Mouse (Mus musculus) liver, adult 2 months (tissue): ENCODE data around the gene Haghl. TPM values are rescaled to one million over a fixed set of nuclear protein-coding genes. Genes with fewer than 3 reads are reported as not detected.

Experiments used
- DNase-seq: peaks from one replicate; pipeline ENCODE4 v3.0.0-alpha.2; 2011; ENCODE audit warnings: low read depth, low spot score; ENCODE audit errors: extremely low read depth
- H3K27ac ChIP-seq: fragments of 200-500 bp; replicated peaks from 2 replicates; pipeline ENCODE4 v1.5.1; 2012; ENCODE audit warnings: low read depth, mild to moderate bottlenecking, control low read depth, inconsistent platforms, low read length; ENCODE audit not compliant: insufficient read depth
- H3K27me3 ChIP-seq: fragments of 200-500 bp; 2 replicates; pipeline ENCODE4 v1.6.1; 2012; ENCODE audit warnings: mild to moderate bottlenecking, moderate library complexity, low read length, inconsistent platforms; ENCODE audit not compliant: control insufficient read depth, insufficient read depth
- H3K36me3 ChIP-seq: fragments of 200-500 bp; 2 replicates; pipeline ENCODE4 v1.6.1; 2012; ENCODE audit warnings: low read length, inconsistent platforms; ENCODE audit not compliant: control insufficient read depth, insufficient read depth
- H3K4me1 ChIP-seq: fragments of 200-500 bp; 2 replicates; pipeline ENCODE4 v1.6.1; 2011; ENCODE audit warnings: low read length; ENCODE audit not compliant: control insufficient read depth, insufficient read depth
- H3K4me3 ChIP-seq: fragments of 200-500 bp; 2 replicates; pipeline ENCODE4 v1.5.1; 2011; ENCODE audit warnings: low read depth, mild to moderate bottlenecking, control low read depth, low read length, moderate library complexity; ENCODE audit not compliant: insufficient read depth
- H3K79me2 ChIP-seq: fragments of 200-500 bp; 2 replicates; pipeline ENCODE4 v1.6.1; 2012; ENCODE audit warnings: inconsistent platforms, mild to moderate bottlenecking, low read length, moderate library complexity; ENCODE audit not compliant: control insufficient read depth, insufficient read depth
- H3K9ac ChIP-seq: fragments of 200-500 bp; 2 replicates; pipeline ENCODE4 v1.6.1; 2012; ENCODE audit warnings: low read depth, mild to moderate bottlenecking, control low read depth, inconsistent platforms, low read length
- CTCF ChIP-seq: fragments of 200-500 bp; IDR thresholded peaks from 2 replicates; pipeline ENCODE4 v1.5.1; 2011; ENCODE audit warnings: low read depth, low read length, control low read depth
- POLR2A ChIP-seq: fragments of 200-500 bp; IDR thresholded peaks from 2 replicates; pipeline ENCODE4 v1.6.1; 2011; ENCODE audit warnings: low read length, control low read depth; ENCODE audit not compliant: insufficient read depth; ENCODE audit errors: extremely low read depth
- WGBS: fragments of 180-500 bp; shearing (Covaris S2); methylation state at CpG from one replicate; pipeline ENCODE4 v1.1.7; 2018; 5-methylcytosine and 5-hydroxymethylcytosine counted together
- polyA plus RNA-seq: library from polyadenylated mRNA; depleted of rRNA; stranded (reverse); fragments of >200 nt; gene quantifications from 2 replicates; pipeline ENCODE4 v1.2.3, GENCODE M21; 2012; rRNA removed
- total RNA-seq: library from RNA; depleted of rRNA; stranded (reverse); fragments of >200 nt; gene quantifications from 2 replicates; pipeline ENCODE4 v1.2.3, GENCODE M21; 2014; rRNA removed

The Haghl gene
- total RNA-seq = 6.0 and 6.7 TPM in 2 replicates
- 11.2 and 14.1 TPM in 2 replicates for polyA plus RNA-seq

- Histone ChIP-seq H3K9ac (peak within 1 kb of the TSS; percentile 54), H3K27ac (no peak within 1 kb of the TSS), H3K4me1 (peaks cover 3% of the 10 kb centered on the region; the same call in 1 of the 2 replicates), H3K36me3 (no peaks in the 10 kb centered on the region; the same call in 1 of the 2 replicates), H3K79me2 (no peaks in the 10 kb centered on the region), H3K27me3 (no peaks in the 10 kb centered on the region), H3K4me3 (peak within 1 kb of the TSS; percentile 69)
- TF ChIP-seq CTCF (no peak), POLR2A (no peak)
- under 1% methylated on average over 23 of the region's 23 CpGs for WGBS
- DNase-seq = peak; percentile 86
Measured at GRCm38 (mm10) chr17:25785281-25785745, at the start of gene Haghl. Gene Haghl (minus strand): TSS chr17:25785673.

- peaks cover 26% of the 10 kb centered on the region for H3K79me2 ChIP-seq
- H3K27me3 ChIP-seq = no peaks in the 10 kb centered on the region
- H3K4me3 ChIP-seq = peak overlapping the region; percentile 75
- 0 out of 2 replicates have a peak, but pooled peaks cover 4% of the 10 kb centered on the region for H3K36me3 ChIP-seq
- peaks cover 62% of the 10 kb centered on the region for H3K4me1 ChIP-seq
- TF ChIP-seq CTCF (no peak), POLR2A (no peak)
- peak overlapping the region; percentile 97 for H3K27ac ChIP-seq
- no peak for DNase-seq
- peak overlapping the region; percentile 64 for H3K9ac ChIP-seq
- 52% methylated on average over 12 of the region's 12 CpGs for WGBS
Measured at GRCm38 (mm10) chr17:25834595-25835222, 49.2 kb upstream of the Haghl start.

GRCm38 (mm10) chr17:25833961-25834594, 48.6 kb upstream of the Haghl start:
- Histone ChIP-seq H3K79me2 (peaks cover 26% of the 10 kb centered on the region), H3K27me3 (no peaks in the 10 kb centered on the region), H3K27ac (peak overlapping the region; percentile 97), H3K4me1 (peaks cover 62% of the 10 kb centered on the region), H3K36me3 (0 out of 2 replicates have a peak, but pooled peaks cover 4% of the 10 kb centered on the region), H3K4me3 (peak overlapping the region; percentile 75), H3K9ac (peak overlapping the region; percentile 65)
- TF ChIP-seq POLR2A = no peak
- no peak for TF ChIP-seq CTCF
- peak; percentile 98 for DNase-seq
- WGBS = 5% methylated on average over 6 of the region's 6 CpGs

GRCm38 (mm10) chr17:25833291-25833663, 47.8 kb upstream of the Haghl start, which contains the start of gene Stub1:
Gene Stub1 (minus strand): TSS chr17:25833404.
- H3K4me3 ChIP-seq = peak within 1 kb of the TSS; percentile 80
- peak; percentile 94 for DNase-seq
- H3K27me3 ChIP-seq = no peaks in the 10 kb centered on the region
- 0 out of 2 replicates have a peak, but pooled peaks cover 4% of the 10 kb centered on the region for H3K36me3 ChIP-seq
- H3K27ac ChIP-seq = peak within 1 kb of the TSS; percentile 97
- peaks cover 56% of the 10 kb centered on the region for H3K4me1 ChIP-seq
- TF ChIP-seq CTCF (no peak), POLR2A (no peak)
- H3K9ac ChIP-seq = peak within 1 kb of the TSS; percentile 94
- WGBS = under 1% methylated on average over 24 of the region's 24 CpGs
- H3K79me2 ChIP-seq = peaks cover 26% of the 10 kb centered on the region

- 0 out of 2 replicates have a peak, but pooled peaks cover 4% of the 10 kb centered on the region for H3K36me3 ChIP-seq
- TF ChIP-seq POLR2A (peak; percentile 66), CTCF (0 out of 2 replicates have a peak, but pooled peaks have one; percentile 2)
- no peaks in the 10 kb centered on the region for H3K27me3 ChIP-seq
- H3K9ac ChIP-seq = peak overlapping the region; percentile 94
- under 1% methylated on average over 76 of the region's 77 CpGs for WGBS
- peak; percentile 96 for DNase-seq
- H3K4me1 ChIP-seq = peaks cover 51% of the 10 kb centered on the region
- H3K27ac ChIP-seq = peak overlapping the region; percentile 97
- peaks cover 26% of the 10 kb centered on the region for H3K79me2 ChIP-seq
- peak overlapping the region; percentile 80 for H3K4me3 ChIP-seq
Measured at GRCm38 (mm10) chr17:25832436-25833290, 47.2 kb upstream of the Haghl start.
